Mouse (Mus musculus): ENCODE measurements at regions not wholly inside any gene's neighbourhood (a gene's known extent, or its start where the extent isn't known, plus 50 kb on each side); places are given as distances from the start of the nearest gene placed in this dataset.

GRCm38 (mm10) chr1:69296816-69297215 is 189.0 kb upstream of the Erbb4 start:
- Histone ChIP-seq H3K4me1 (replicated peaks) (no peaks in the 10 kb centered on the region), H3K27me3 (peaks cover 5% of the 10 kb centered on the region; the same call in 1 of the 2 replicates), H3K27ac (no peak overlapping the region), H3K4me3 (replicated peaks) (no peak overlapping the region), H3K9me3 (no peaks in the 10 kb centered on the region), H3K36me3 (no peaks in the 10 kb centered on the region), H3K4me2 (no peak overlapping the region), H3K9ac (replicated peaks) (no peak overlapping the region)
- WGBS = 67% methylated on average over 3 of the region's 3 CpGs
- ATAC-seq (ENCODE audit: insufficient number of reproducible peaks, insufficient read depth, low FRiP score, low TSS enrichment, low read depth) = no peak

- no peaks in the 10 kb centered on the region for H3K36me3 ChIP-seq
- no peaks in the 10 kb centered on the region for H3K27me3 ChIP-seq
- no peaks in the 10 kb centered on the region for H3K9me3 ChIP-seq
- no peak for ATAC-seq (ENCODE audit: insufficient number of reproducible peaks, insufficient read depth, low FRiP score, low TSS enrichment, low read depth)
- H3K4me1 ChIP-seq (replicated peaks) = no peaks in the 10 kb centered on the region
- H3K27ac ChIP-seq = no peak overlapping the region
- H3K9ac ChIP-seq (replicated peaks) = no peak overlapping the region
- H3K4me3 ChIP-seq (replicated peaks) = no peak overlapping the region
- WGBS = 82% methylated on average over 7 of the region's 7 CpGs
- H3K4me2 ChIP-seq = no peak overlapping the region
Measured at GRCm38 (mm10) chr1:69291329-69291728, 183.5 kb upstream of the Erbb4 start.

- Histone ChIP-seq H3K4me3 (replicated peaks) (no peak overlapping the region), H3K9ac (replicated peaks) (no peak overlapping the region), H3K4me1 (replicated peaks) (no peaks in the 10 kb centered on the region), H3K36me3 (no peaks in the 10 kb centered on the region), H3K27me3 (no peaks in the 10 kb centered on the region), H3K9me3 (no peaks in the 10 kb centered on the region), H3K4me2 (no peak overlapping the region), H3K27ac (no peak overlapping the region)
- WGBS = 12% methylated on average over 3 of the region's 3 CpGs
- no peak for ATAC-seq (ENCODE audit: insufficient number of reproducible peaks, insufficient read depth, low FRiP score, low TSS enrichment, low read depth)
Measured at GRCm38 (mm10) chr1:69286374-69286773, 178.5 kb upstream of the Erbb4 start.

GRCm38 (mm10) chr1:69277428-69277827 is 169.6 kb upstream of the Erbb4 start:
- WGBS = 77% methylated on average over 4 of the region's 4 CpGs
- Histone ChIP-seq H3K27me3 (no peaks in the 10 kb centered on the region), H3K36me3 (no peaks in the 10 kb centered on the region), H3K9ac (replicated peaks) (no peak overlapping the region), H3K27ac (no peak overlapping the region), H3K4me2 (no peak overlapping the region), H3K4me1 (replicated peaks) (no peaks in the 10 kb centered on the region), H3K4me3 (replicated peaks) (no peak overlapping the region), H3K9me3 (no peaks in the 10 kb centered on the region)
- no peak for ATAC-seq (ENCODE audit: insufficient number of reproducible peaks, insufficient read depth, low FRiP score, low TSS enrichment, low read depth)

GRCm38 (mm10) chr1:69247691-69248090 is 139.8 kb upstream of the Erbb4 start:
- Histone ChIP-seq H3K4me2 (no peak overlapping the region), H3K27me3 (no peaks in the 10 kb centered on the region), H3K9me3 (no peaks in the 10 kb centered on the region), H3K4me3 (replicated peaks) (no peak overlapping the region), H3K4me1 (replicated peaks) (no peaks in the 10 kb centered on the region), H3K27ac (no peak overlapping the region), H3K36me3 (no peaks in the 10 kb centered on the region), H3K9ac (replicated peaks) (no peak overlapping the region)
- peak; percentile 75 for ATAC-seq (ENCODE audit: insufficient number of reproducible peaks, insufficient read depth, low FRiP score, low TSS enrichment, low read depth)
- WGBS = 66% methylated on average over 5 of the region's 5 CpGs

GRCm38 (mm10) chr1:69242289-69242909 is 134.5 kb upstream of the Erbb4 start:
- Histone ChIP-seq H3K4me3 (replicated peaks) (no peak overlapping the region), H3K4me2 (peak overlapping the region; percentile 46), H3K27ac (no peak overlapping the region), H3K9me3 (0 out of 2 replicates have a peak, but pooled peaks cover 3% of the 10 kb centered on the region), H3K36me3 (no peaks in the 10 kb centered on the region), H3K4me1 (replicated peaks) (no peaks in the 10 kb centered on the region), H3K9ac (replicated peaks) (no peak overlapping the region), H3K27me3 (no peaks in the 10 kb centered on the region)
- no peak for ATAC-seq (ENCODE audit: insufficient number of reproducible peaks, insufficient read depth, low FRiP score, low TSS enrichment, low read depth)
- WGBS = 86% methylated on average over 3 of the region's 3 CpGs

GRCm38 (mm10) chr1:69241502-69242214 is 133.8 kb upstream of the Erbb4 start:
- WGBS = 24% methylated on average over 11 of the region's 11 CpGs
- 0 out of 2 replicates have a peak, but pooled peaks cover 3% of the 10 kb centered on the region for H3K9me3 ChIP-seq
- H3K27me3 ChIP-seq = no peaks in the 10 kb centered on the region
- H3K4me1 ChIP-seq (replicated peaks) = no peaks in the 10 kb centered on the region
- no peaks in the 10 kb centered on the region for H3K36me3 ChIP-seq
- H3K4me3 ChIP-seq (replicated peaks) = no peak overlapping the region
- H3K4me2 ChIP-seq = peak overlapping the region; percentile 46
- H3K27ac ChIP-seq = no peak overlapping the region
- H3K9ac ChIP-seq (replicated peaks) = no peak overlapping the region
- ATAC-seq (ENCODE audit: insufficient number of reproducible peaks, insufficient read depth, low FRiP score, low TSS enrichment, low read depth) = no peak

GRCm38 (mm10) chr1:69227864-69228263 is 120.0 kb upstream of the Erbb4 start:
- Histone ChIP-seq H3K4me2 (no peak overlapping the region), H3K27ac (no peak overlapping the region), H3K9ac (replicated peaks) (no peak overlapping the region), H3K9me3 (0 out of 2 replicates have a peak, but pooled peaks cover under 1% of the 10 kb centered on the region), H3K4me1 (replicated peaks) (no peaks in the 10 kb centered on the region), H3K4me3 (replicated peaks) (no peak overlapping the region), H3K27me3 (no peaks in the 10 kb centered on the region), H3K36me3 (no peaks in the 10 kb centered on the region)
- ATAC-seq (ENCODE audit: insufficient number of reproducible peaks, insufficient read depth, low FRiP score, low TSS enrichment, low read depth) = no peak

GRCm38 (mm10) chr1:69212896-69213500 is 105.1 kb upstream of the Erbb4 start:
- Histone ChIP-seq H3K4me1 (replicated peaks) (no peaks in the 10 kb centered on the region), H3K27me3 (no peaks in the 10 kb centered on the region), H3K36me3 (no peaks in the 10 kb centered on the region), H3K9ac (replicated peaks) (no peak overlapping the region), H3K9me3 (no peaks in the 10 kb centered on the region), H3K4me2 (no peak overlapping the region), H3K4me3 (replicated peaks) (no peak overlapping the region), H3K27ac (no peak overlapping the region)
- 91% methylated on average over 1 of the region's 1 CpGs for WGBS
- no peak for ATAC-seq (ENCODE audit: insufficient number of reproducible peaks, insufficient read depth, low FRiP score, low TSS enrichment, low read depth)

- H3K4me3 ChIP-seq (replicated peaks) = no peak overlapping the region
- H3K36me3 ChIP-seq = no peaks in the 10 kb centered on the region
- H3K4me1 ChIP-seq (replicated peaks) = no peaks in the 10 kb centered on the region
- ATAC-seq (ENCODE audit: insufficient number of reproducible peaks, insufficient read depth, low FRiP score, low TSS enrichment, low read depth) = no peak
- WGBS = 80% methylated on average over 2 of the region's 2 CpGs
- no peak overlapping the region for H3K4me2 ChIP-seq
- H3K27me3 ChIP-seq = no peaks in the 10 kb centered on the region
- no peak overlapping the region for H3K27ac ChIP-seq
- no peaks in the 10 kb centered on the region for H3K9me3 ChIP-seq
- H3K9ac ChIP-seq (replicated peaks) = no peak overlapping the region
Measured at GRCm38 (mm10) chr1:69202745-69203144, 94.9 kb upstream of the Erbb4 start.

GRCm38 (mm10) chr1:69165202-69165601 is 57.3 kb upstream of the Erbb4 start:
- no peak for ATAC-seq (ENCODE audit: insufficient number of reproducible peaks, insufficient read depth, low FRiP score, low TSS enrichment, low read depth)
- Histone ChIP-seq H3K4me2 (no peak overlapping the region), H3K4me1 (replicated peaks) (no peaks in the 10 kb centered on the region)

More at GRCm38 (mm10) chr1:69165202-69165601, 57.3 kb upstream of the Erbb4 start:
- H3K27ac ChIP-seq = no peak overlapping the region
- no peak overlapping the region for H3K9ac ChIP-seq (replicated peaks)
- H3K27me3 ChIP-seq = no peaks in the 10 kb centered on the region
- no peak overlapping the region for H3K4me3 ChIP-seq (replicated peaks)
- WGBS = 47% methylated on average over 5 of the region's 5 CpGs
- H3K9me3 ChIP-seq = no peaks in the 10 kb centered on the region
- H3K36me3 ChIP-seq = no peaks in the 10 kb centered on the region

Data from limb, embryonic 12.5 days (tissue).